Mouse (Mus musculus) cortical plate, adult 2 months (tissue): ENCODE measurements at regions not wholly inside any gene's neighbourhood (a gene's known extent, or its start where the extent isn't known, plus 50 kb on each side); places are given as distances from the start of the nearest gene placed in this dataset.

Source experiments
- CTCF ChIP-seq: fragments of 200-500 bp; IDR thresholded peaks from 2 replicates; pipeline ENCODE4 v1.5.1; 2011; ENCODE audit warnings: mild to moderate bottlenecking, control low read depth, low read length; ENCODE audit not compliant: insufficient read depth; ENCODE audit errors: extremely low read depth
- POLR2A ChIP-seq: fragments of 200-500 bp; IDR thresholded peaks from 2 replicates; pipeline ENCODE4 v1.6.1; 2011; ENCODE audit warnings: mild to moderate bottlenecking, low read length, control low read depth; ENCODE audit not compliant: insufficient read depth; ENCODE audit errors: extremely low read depth

- TF ChIP-seq POLR2A (no peak), CTCF (no peak)
Observed at GRCm38 (mm10) chr15:19129316-19129715, 310.6 kb downstream of the Cdh10 start.
